ENCODE assay signal across 13 mouse cellular contexts in genomic region chr13:21811074-21811473, GRCm38 (mm10). TPM values are rescaled to one million over a fixed set of nuclear protein-coding genes. Genes with fewer than 3 reads are reported as not detected.
DNase-seq lines count a peak whose midpoint lies in the region; ATAC-seq and TF ChIP-seq lines count a peak whose summit lies in the region.
"Not testable (repeated sequence)": the region's sequence is repeated elsewhere in the genome, so short reads cannot be mapped to it uniquely, and the experiment has no call there.
"Had no signal": no experiment of that assay in that cellular context is flagged by ENCODE, and none has a peak within 500 bp of the region (broad histone marks: within the 10 kb centered on the region; RNA-seq: fewer than 3 reads in every experiment).

No protein-coding gene starts in this region.

- H3K4me3 ChIP-seq in forebrain, embryonic 11.5 days (ENCODE audit: low read depth, low read length); hindbrain, postnatal 0 days (ENCODE audit: low read length); kidney, postnatal 0 days (replicated peaks; ENCODE audit: low read depth, low read length); liver, embryonic 15.5 days (replicated peaks): not testable (repeated sequence)

- H3K36me3 ChIP-seq in forebrain, embryonic 11.5 days (ENCODE audit: control insufficient read depth, insufficient read depth, low read length); hindbrain, postnatal 0 days (ENCODE audit: insufficient read depth, low read length); kidney, postnatal 0 days (ENCODE audit: insufficient read depth, low read length); liver, embryonic 15.5 days (replicated peaks): not testable (repeated sequence)

- H3K4me1 ChIP-seq in forebrain, embryonic 11.5 days (replicated peaks; ENCODE audit: control insufficient read depth, insufficient read depth, low read length); hindbrain, postnatal 0 days (ENCODE audit: insufficient read depth, low read length); kidney, postnatal 0 days (replicated peaks; ENCODE audit: insufficient read depth, low read length); liver, embryonic 15.5 days (replicated peaks): not testable (repeated sequence)

- WGBS in forebrain, embryonic 11.5 days = no CpG with 5 or more reads among the region's 8 CpGs
- no CpG with 5 or more reads among the region's 8 CpGs for WGBS in hindbrain, postnatal 0 days
- no CpG with 5 or more reads among the region's 8 CpGs for WGBS in kidney, postnatal 0 days
- WGBS in liver, embryonic 15.5 days (ENCODE audit: insufficient replicate concordance) = no CpG with 5 or more reads among the region's 8 CpGs

- not testable (repeated sequence) for TF ChIP-seq CTCF in hindbrain, postnatal 0 days (IDR thresholded peaks at IDR 0.05; ENCODE audit: low read depth); kidney, postnatal 0 days (IDR thresholded peaks at IDR 0.05; ENCODE audit: low read depth)

- not testable (repeated sequence) for H3K9me3 ChIP-seq in forebrain, embryonic 11.5 days (ENCODE audit: control insufficient read depth, low read length); hindbrain, postnatal 0 days (ENCODE audit: low read length); kidney, postnatal 0 days (replicated peaks; ENCODE audit: low read length); liver, embryonic 15.5 days (replicated peaks)

- H3K4me2 ChIP-seq in forebrain, embryonic 11.5 days (ENCODE audit: low read depth, low read length, severe bottlenecking); hindbrain, postnatal 0 days (ENCODE audit: low read depth, low read length); kidney, postnatal 0 days (ENCODE audit: low read length); liver, embryonic 15.5 days: not testable (repeated sequence)

- not testable (repeated sequence) for H3K27me3 ChIP-seq in forebrain, embryonic 11.5 days (ENCODE audit: control insufficient read depth, insufficient read depth, low read length); hindbrain, postnatal 0 days (ENCODE audit: insufficient read depth, low read length); kidney, postnatal 0 days (ENCODE audit: insufficient read depth, low read length); liver, embryonic 15.5 days

- 0 out of 2 replicates have a peak, but pooled peaks have one; percentile 22 for ATAC-seq in cerebellum, adult (ENCODE audit: insufficient number of reproducible peaks, low FRiP score, low TSS enrichment)
- peak; percentile 49 for ATAC-seq in forebrain, embryonic 11.5 days (replicated peaks; ENCODE audit: low FRiP score)
- peak; percentile 21 for ATAC-seq in granulocyte monocyte progenitor cell, adult 5-6 weeks (replicated peaks; ENCODE audit: poor library complexity, severe bottlenecking)
- ATAC-seq in hindbrain, postnatal 0 days = peak; percentile 16; the same call in 1 of the 2 replicates
- ATAC-seq in kidney, postnatal 0 days (replicated peaks; ENCODE audit: low FRiP score, low read depth) = peak; percentile 20; the same call in 1 of the 2 replicates
- 0 out of 2 replicates have a peak, but pooled peaks have one; percentile 2 for ATAC-seq in liver, embryonic 15.5 days (ENCODE audit: insufficient read depth)
- ATAC-seq in megakaryocyte-erythroid progenitor cell, adult 5-6 weeks (replicated peaks; ENCODE audit: low FRiP score, low TSS enrichment, poor library complexity, severe bottlenecking) = peak; percentile 45
- 0 out of 2 replicates have a peak, but pooled peaks have one; percentile 10 for ATAC-seq in monocyte, adult 5-6 weeks (replicated peaks; ENCODE audit: insufficient number of reproducible peaks, low FRiP score, low TSS enrichment, poor library complexity, severe bottlenecking)

- H3K9ac ChIP-seq in forebrain, embryonic 11.5 days (ENCODE audit: low read length); hindbrain, postnatal 0 days (replicated peaks; ENCODE audit: low read length); kidney, postnatal 0 days (ENCODE audit: low read depth, low read length); liver, embryonic 15.5 days: not testable (repeated sequence)

- not testable (repeated sequence) for H3K27ac ChIP-seq in forebrain, embryonic 11.5 days (ENCODE audit: low read depth, low read length); hindbrain, postnatal 0 days; kidney, postnatal 0 days; liver, embryonic 15.5 days (replicated peaks)

- DNase-seq in forebrain, embryonic 11.5 days (ENCODE audit: low spot score); hindbrain, postnatal 0 days (ENCODE audit: low spot score); kidney, postnatal 0 days (ENCODE audit: low spot score): not testable (repeated sequence)

RNA-seq across cellular contexts. Expression of gene Hist1h4m, which starts 0.5 kb away (rescaled TPM):
- polyA plus RNA-seq in forebrain, embryonic 11.5 days (2014; fragmentation: Nextera tagmentation; extraction: Ambion mirVana) = not detected in 2 replicates
- 72.5 and 88.1 TPM in 2 replicates for total RNA-seq in granulocyte monocyte progenitor cell, adult 5-6 weeks (2014; fragmentation: Nextera tagmentation)
- total RNA-seq in granulocyte monocyte progenitor cell, adult 5-6 weeks (2017) = 1,782 and 2,792 TPM in 2 replicates
- total RNA-seq in hindbrain, postnatal 0 days (2014; rRNA removed) = 2.3 and 3.3 TPM in 2 replicates
- not detected in 2 replicates for polyA plus RNA-seq in hindbrain, postnatal 0 days (2015; fragmentation: Nextera tagmentation; extraction: Ambion mirVana)
- polyA plus RNA-seq in kidney, postnatal 0 days (2015; fragmentation: Nextera tagmentation; extraction: Ambion mirVana) = not detected in 2 replicates
- not detected in 2 replicates for polyA plus RNA-seq in liver, embryonic 15.5 days (2015; fragmentation: Nextera tagmentation; extraction: Ambion mirVana)
- total RNA-seq in megakaryocyte-erythroid progenitor cell, adult 5-6 weeks (2014; fragmentation: Nextera tagmentation) = 256 and 298 TPM in 2 replicates
- 1,434 and 2,567 TPM in 2 replicates for total RNA-seq in megakaryocyte-erythroid progenitor cell, adult 5-6 weeks (2017)
- 43.0 to 386 TPM (median 131 TPM) in 3 replicates for total RNA-seq in monocyte, adult 5-6 weeks (2017)
- polyA plus RNA-seq: heart, embryonic 10.5 days; limb, embryonic 10.5 days; stomach, embryonic 16.5 days had no signal

RNA-seq across cellular contexts. Expression of gene Hist1h2ao, which starts 0.8 kb away (rescaled TPM):
- polyA plus RNA-seq in forebrain, embryonic 11.5 days (2014; fragmentation: Nextera tagmentation; extraction: Ambion mirVana) = not detected in 2 replicates
- total RNA-seq in granulocyte monocyte progenitor cell, adult 5-6 weeks (2014; fragmentation: Nextera tagmentation) = 54.5 TPM in 1 of 2 replicates, not detected in the other
- 38.4 TPM in 1 of 2 replicates, not detected in the other for total RNA-seq in granulocyte monocyte progenitor cell, adult 5-6 weeks (2017)
- not detected in 2 replicates for total RNA-seq in hindbrain, postnatal 0 days (2014; rRNA removed)
- not detected in 2 replicates for polyA plus RNA-seq in hindbrain, postnatal 0 days (2015; fragmentation: Nextera tagmentation; extraction: Ambion mirVana)
- not detected in 2 replicates for polyA plus RNA-seq in kidney, postnatal 0 days (2015; fragmentation: Nextera tagmentation; extraction: Ambion mirVana)
- 1.1 TPM in 1 of 2 replicates, not detected in the other for polyA plus RNA-seq in liver, embryonic 15.5 days (2015; fragmentation: Nextera tagmentation; extraction: Ambion mirVana)
- total RNA-seq in megakaryocyte-erythroid progenitor cell, adult 5-6 weeks (2014; fragmentation: Nextera tagmentation) = not detected in 2 replicates
- not detected in 2 replicates for total RNA-seq in megakaryocyte-erythroid progenitor cell, adult 5-6 weeks (2017)
- total RNA-seq in monocyte, adult 5-6 weeks (2017) = 114 TPM in 1 of 3 replicates, not detected in the others
- total RNA-seq: heart, postnatal 25 days had no signal
- polyA plus RNA-seq: heart, embryonic 10.5 days had no signal

RNA-seq across cellular contexts. Expression of gene Hist1h2bq, which starts 1.1 kb away (rescaled TPM):
- polyA plus RNA-seq in forebrain, embryonic 11.5 days (2014; fragmentation: Nextera tagmentation; extraction: Ambion mirVana) = 23.8 and 25.3 TPM in 2 replicates
- total RNA-seq in granulocyte monocyte progenitor cell, adult 5-6 weeks (2014; fragmentation: Nextera tagmentation) = 261 and 279 TPM in 2 replicates
- 496 and 652 TPM in 2 replicates for total RNA-seq in granulocyte monocyte progenitor cell, adult 5-6 weeks (2017)
- total RNA-seq in hindbrain, postnatal 0 days (2014; rRNA removed) = 1,114 and 1,806 TPM in 2 replicates
- polyA plus RNA-seq in hindbrain, postnatal 0 days (2015; fragmentation: Nextera tagmentation; extraction: Ambion mirVana) = 4.8 and 6.4 TPM in 2 replicates
- polyA plus RNA-seq in kidney, postnatal 0 days (2015; fragmentation: Nextera tagmentation; extraction: Ambion mirVana) = 12.2 and 13.7 TPM in 2 replicates
- polyA plus RNA-seq in liver, embryonic 15.5 days (2015; fragmentation: Nextera tagmentation; extraction: Ambion mirVana) = 25.1 and 27.6 TPM in 2 replicates
- 395 and 796 TPM in 2 replicates for total RNA-seq in megakaryocyte-erythroid progenitor cell, adult 5-6 weeks (2014; fragmentation: Nextera tagmentation)
- total RNA-seq in megakaryocyte-erythroid progenitor cell, adult 5-6 weeks (2017) = 0.72 and 1.2 TPM in 2 replicates
- 1.1 to 64.9 TPM (median 28.6 TPM) in 3 replicates for total RNA-seq in monocyte, adult 5-6 weeks (2017)

RNA-seq across cellular contexts. Expression of gene Hist1h4n, which starts 20.9 kb away (rescaled TPM):
- polyA plus RNA-seq in forebrain, embryonic 11.5 days (2014; fragmentation: Nextera tagmentation; extraction: Ambion mirVana) = 14.3 and 14.6 TPM in 2 replicates
- total RNA-seq in granulocyte monocyte progenitor cell, adult 5-6 weeks (2014; fragmentation: Nextera tagmentation) = 21.5 and 58.9 TPM in 2 replicates
- total RNA-seq in granulocyte monocyte progenitor cell, adult 5-6 weeks (2017) = 1,825 and 2,129 TPM in 2 replicates
- total RNA-seq in hindbrain, postnatal 0 days (2014; rRNA removed) = 4,540 and 4,675 TPM in 2 replicates
- polyA plus RNA-seq in hindbrain, postnatal 0 days (2015; fragmentation: Nextera tagmentation; extraction: Ambion mirVana) = 3.7 and 4.1 TPM in 2 replicates
- polyA plus RNA-seq in kidney, postnatal 0 days (2015; fragmentation: Nextera tagmentation; extraction: Ambion mirVana) = 6.0 and 6.3 TPM in 2 replicates
- 26.6 and 33.7 TPM in 2 replicates for polyA plus RNA-seq in liver, embryonic 15.5 days (2015; fragmentation: Nextera tagmentation; extraction: Ambion mirVana)
- total RNA-seq in megakaryocyte-erythroid progenitor cell, adult 5-6 weeks (2014; fragmentation: Nextera tagmentation) = 49.1 and 171 TPM in 2 replicates
- 1,378 and 1,797 TPM in 2 replicates for total RNA-seq in megakaryocyte-erythroid progenitor cell, adult 5-6 weeks (2017)
- total RNA-seq in monocyte, adult 5-6 weeks (2017) = 19.1 to 188 TPM (median 85.7 TPM) in 3 replicates
- total RNA-seq: gastrocnemius, postnatal 36 days had no signal

RNA-seq across cellular contexts. Expression of gene Hist1h2ap, which starts 22.2 kb away (rescaled TPM):
- 5,982 and 6,086 TPM in 2 replicates for polyA plus RNA-seq in forebrain, embryonic 11.5 days (2014; fragmentation: Nextera tagmentation; extraction: Ambion mirVana)
- total RNA-seq in granulocyte monocyte progenitor cell, adult 5-6 weeks (2014; fragmentation: Nextera tagmentation) = 38.3 and 85.3 TPM in 2 replicates
- 5,843 and 7,480 TPM in 2 replicates for total RNA-seq in granulocyte monocyte progenitor cell, adult 5-6 weeks (2017)
- 1,318 and 1,554 TPM in 2 replicates for total RNA-seq in hindbrain, postnatal 0 days (2014; rRNA removed)
- polyA plus RNA-seq in hindbrain, postnatal 0 days (2015; fragmentation: Nextera tagmentation; extraction: Ambion mirVana) = 798 and 958 TPM in 2 replicates
- 2,281 and 2,496 TPM in 2 replicates for polyA plus RNA-seq in kidney, postnatal 0 days (2015; fragmentation: Nextera tagmentation; extraction: Ambion mirVana)
- polyA plus RNA-seq in liver, embryonic 15.5 days (2015; fragmentation: Nextera tagmentation; extraction: Ambion mirVana) = 3,475 and 4,316 TPM in 2 replicates
- 177 TPM in 2 replicates for total RNA-seq in megakaryocyte-erythroid progenitor cell, adult 5-6 weeks (2014; fragmentation: Nextera tagmentation)
- 4,662 and 4,902 TPM in 2 replicates for total RNA-seq in megakaryocyte-erythroid progenitor cell, adult 5-6 weeks (2017)
- total RNA-seq in monocyte, adult 5-6 weeks (2017) = 9.0 to 155 TPM (median 73.9 TPM) in 3 replicates

Comparison
In these comparisons a context has a peak if more than half of its experiments do, and no peak if none do; other contexts are left out.
1. RNA of gene Hist1h4m, which starts 0.5 kb away (total RNA-seq): 256 to 2,567 TPM in megakaryocyte-erythroid progenitor cell, adult 5-6 weeks, 72.5 to 2,792 TPM in granulocyte monocyte progenitor cell, adult 5-6 weeks and 43.0 to 386 TPM in monocyte, adult 5-6 weeks; 2.3 to 3.3 TPM in hindbrain, postnatal 0 days; every median in the first group is over 10 times any median in the second.
2. Peak in every context shown above with its lines, with median percentiles within 50 percentile points of each other: ATAC-seq.